Mouse (Mus musculus) left cerebral cortex, postnatal 14 days (tissue): ENCODE data around the gene Il2. TPM values are rescaled to one million over a fixed set of nuclear protein-coding genes. Genes with fewer than 3 reads are reported as not detected.

Experiments used
- DNase-seq, 2 experiments: peaks; one replicate each; pipeline ENCODE4 v3.0.0; 2021 to 2022; ENCODE audit warnings: low spot score in 2 of 2, mixed read lengths in 1 of 2
- intact Hi-C: fragments of 180-260 bp; cut with DNase I; formaldehyde crosslinking; loops from one replicate; pipeline ENCODE4 v1.15.1; 2025
- long read RNA-seq, 2 experiments: library from polyadenylated mRNA; stranded (forward); transcript quantifications; one replicate each; pipeline ENCODE4 v2.0.0; 2021
- total RNA-seq, 2 experiments: library from RNA; stranded (reverse); gene quantifications; 2 replicates each; pipeline ENCODE4 v1.2.3; 2021

Gene Il2
- not detected for total RNA-seq
- long read RNA-seq, experiment 1 = 0 reads
- long read RNA-seq, experiment 2 = 0 reads

DNA sequence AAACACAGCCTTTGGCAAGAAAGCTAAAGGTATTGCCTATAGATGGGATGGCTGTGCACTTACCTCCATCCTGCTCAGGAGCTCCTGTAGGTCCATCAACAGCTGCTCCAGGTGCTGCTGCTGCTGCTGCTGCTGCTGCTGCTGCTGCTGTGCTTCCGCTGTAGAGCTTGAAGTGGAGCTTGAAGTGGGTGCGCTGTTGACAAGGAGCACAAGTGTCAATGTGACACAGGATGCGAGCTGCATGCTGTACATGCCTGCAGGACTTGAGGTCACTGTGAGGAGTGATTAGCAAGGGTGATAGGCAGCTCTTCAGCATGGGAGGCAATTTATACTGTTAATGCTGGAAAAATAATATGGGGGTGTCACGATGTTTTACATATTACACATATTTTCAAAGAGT, at the start of gene Il2:
Gene Il2 (minus strand): TSS at position 305 of the 400 bp plus-strand sequence.
- intact Hi-C loops = no loop called here
- no peak for DNase-seq

GRCm38 (mm10) chr3:37174711-37175572, 49.2 kb upstream of the Il2 start:
- intact Hi-C loops = no loop called here
- DNase-seq = no peak

DNA sequence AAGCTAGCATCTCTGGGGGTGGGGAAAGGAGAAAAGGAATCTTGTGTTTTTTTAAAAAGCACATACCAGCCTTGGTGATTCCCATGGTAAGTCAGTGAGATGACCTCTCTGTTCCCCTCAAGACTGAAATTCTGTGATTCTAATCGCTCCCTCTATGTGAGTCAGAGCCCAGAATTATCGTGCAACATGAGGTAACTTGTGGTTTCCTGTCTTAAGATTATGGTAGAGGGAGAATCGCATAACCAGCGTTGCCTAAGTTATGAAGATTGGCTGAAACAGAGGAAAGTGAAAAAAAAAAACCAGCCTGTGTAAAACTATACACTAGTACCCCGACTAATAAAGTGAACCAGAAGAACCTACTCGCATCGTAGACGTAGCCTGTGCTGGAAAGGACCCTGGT, 47.5 kb upstream of the Il2 start:
- intact Hi-C loops = no loop called here
- no peak for DNase-seq

- intact Hi-C loops = no loop called here
- no peak for DNase-seq
Measured at GRCm38 (mm10) chr3:37169283-37169682, 43.5 kb upstream of the Il2 start.

DNA sequence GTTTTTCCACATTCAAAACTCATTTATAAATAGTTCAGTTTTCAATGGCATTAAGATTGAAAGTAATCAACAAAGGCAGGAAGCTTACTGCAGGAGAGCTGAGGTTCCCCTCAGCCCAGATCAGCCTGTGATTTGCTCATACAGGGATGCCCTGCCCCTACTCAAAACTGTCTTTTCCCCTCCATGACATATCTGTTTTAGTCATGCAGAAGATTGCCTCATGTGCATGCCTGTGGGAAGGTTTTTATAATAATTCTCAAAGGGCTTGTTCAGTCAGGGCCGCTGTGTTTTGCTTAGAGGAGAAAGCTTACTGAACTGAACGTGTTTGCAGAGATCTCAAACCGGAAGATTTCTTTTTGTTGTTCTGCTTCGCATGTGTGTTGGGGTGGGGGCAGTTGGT, 35.3 kb upstream of the Il2 start:
- no peak for DNase-seq
- intact Hi-C loops = no loop called here

GRCm38 (mm10) chr3:37158246-37158645, 32.5 kb upstream of the Il2 start:
- intact Hi-C loops = no loop called here
- DNase-seq = no peak

DNA sequence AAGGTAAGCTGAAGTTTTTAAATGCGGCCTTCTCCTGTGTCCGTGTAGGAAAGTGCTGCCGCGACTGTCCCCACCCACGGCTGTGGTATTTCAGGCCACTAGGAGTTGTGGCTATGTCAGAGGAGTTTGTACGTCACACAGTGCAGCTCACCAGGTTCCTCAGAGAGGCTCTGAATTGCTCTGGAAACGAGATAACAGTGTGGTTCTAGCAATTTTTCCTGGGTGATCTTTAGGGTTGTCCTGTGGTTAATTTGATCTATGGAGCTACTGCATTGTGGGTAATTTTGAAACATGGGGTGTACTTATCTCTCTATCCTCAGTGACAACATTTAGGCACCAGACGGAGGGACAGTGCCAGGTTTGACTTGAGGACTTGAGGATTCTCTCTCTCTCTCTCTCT, 31.3 kb upstream of the Il2 start:
- intact Hi-C loops = no loop called here
- no peak for DNase-seq

- intact Hi-C loops = no loop called here
- DNase-seq = no peak
Measured at GRCm38 (mm10) chr3:37154396-37154795, 28.6 kb upstream of the Il2 start.

DNA sequence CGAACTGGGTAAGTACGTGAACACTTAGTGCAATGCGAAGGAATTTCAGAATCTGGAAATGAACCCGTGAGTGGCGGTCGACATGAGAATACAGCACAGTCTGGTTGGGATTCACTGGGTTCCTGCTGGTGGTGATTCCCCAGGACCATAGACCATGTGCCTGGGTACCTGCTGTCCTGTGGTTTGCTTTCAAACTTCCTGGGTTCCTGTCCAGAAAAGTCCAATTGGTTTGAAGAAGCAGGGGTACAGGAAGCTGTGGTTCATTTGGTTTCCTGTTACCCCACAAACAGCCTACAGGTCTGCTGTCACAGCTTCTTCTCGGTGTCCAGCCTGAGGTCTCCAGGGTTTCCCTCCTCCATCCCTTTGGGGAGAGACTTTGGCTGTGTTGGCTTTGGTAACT, 27.2 kb upstream of the Il2 start:
- intact Hi-C loops = no loop called here
- DNase-seq = no peak

GRCm38 (mm10) chr3:37152274-37152673, 26.5 kb upstream of the Il2 start:
- intact Hi-C loops = no loop called here
- no peak for DNase-seq

DNA sequence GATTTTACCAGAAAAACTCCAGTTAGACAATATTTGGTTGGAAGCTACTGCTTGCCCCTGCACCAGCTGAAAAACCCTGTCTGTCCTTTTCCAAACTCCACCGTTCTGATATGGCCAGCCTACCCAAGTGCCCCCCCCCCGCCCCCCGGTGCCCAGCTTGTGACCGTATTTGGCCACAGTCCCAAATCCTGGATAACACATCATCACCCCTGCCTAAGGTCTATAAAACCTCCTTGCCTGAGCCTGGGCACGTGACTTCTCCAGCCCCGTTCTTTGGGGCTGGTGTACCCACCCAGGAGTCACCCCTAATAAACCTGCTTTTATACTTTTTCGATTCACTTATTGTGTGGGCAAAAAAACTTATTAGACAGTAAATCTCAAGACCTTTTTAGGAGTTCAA, 21.1 kb upstream of the Il2 start:
- no peak for DNase-seq
- intact Hi-C loops = no loop called here

DNA sequence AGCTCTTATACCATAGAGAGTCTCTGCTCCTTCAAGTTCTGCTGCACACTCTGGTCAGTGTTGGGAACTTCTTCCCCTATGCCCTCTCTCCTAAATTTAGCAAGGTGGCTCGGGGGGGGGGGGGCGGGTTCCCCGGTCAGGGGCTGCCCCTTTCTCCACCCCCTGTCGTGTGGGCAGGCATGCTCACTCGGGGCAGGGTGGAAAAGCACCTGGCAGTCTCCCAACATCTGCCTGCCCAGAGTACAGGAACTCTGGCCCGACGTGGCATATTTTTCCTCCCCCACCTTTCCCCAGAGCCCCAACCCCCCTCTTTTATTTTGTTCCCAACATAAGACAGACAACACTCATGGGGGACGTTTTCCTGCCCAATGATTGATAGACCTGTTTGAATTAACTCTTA, 20.6 kb upstream of the Il2 start:
- no peak for DNase-seq
- intact Hi-C loops = no loop called here

- DNase-seq = no peak
- intact Hi-C loops = no loop called here
Measured at GRCm38 (mm10) chr3:37144979-37145378, 19.2 kb upstream of the Il2 start.

DNA sequence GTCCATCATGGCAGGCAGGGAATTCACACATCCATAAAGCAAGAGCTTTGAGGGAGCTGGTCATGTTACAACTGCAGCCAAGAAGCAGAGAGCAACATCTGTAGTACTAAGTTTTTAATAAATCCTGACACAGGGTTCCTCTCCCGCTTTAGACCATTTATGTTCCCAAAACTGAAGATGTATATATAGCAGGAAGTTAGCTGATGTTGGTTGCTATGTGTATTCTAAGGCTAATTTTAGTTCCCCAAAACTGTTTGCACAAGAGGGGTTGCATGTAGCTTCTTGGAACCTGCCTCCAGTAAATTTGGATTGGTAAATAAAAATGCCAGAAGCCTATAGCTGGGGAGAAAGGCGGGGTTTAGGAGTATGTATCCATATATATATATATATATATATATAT, 16.1 kb upstream of the Il2 start:
- intact Hi-C loops = no loop called here
- no peak for DNase-seq

DNA sequence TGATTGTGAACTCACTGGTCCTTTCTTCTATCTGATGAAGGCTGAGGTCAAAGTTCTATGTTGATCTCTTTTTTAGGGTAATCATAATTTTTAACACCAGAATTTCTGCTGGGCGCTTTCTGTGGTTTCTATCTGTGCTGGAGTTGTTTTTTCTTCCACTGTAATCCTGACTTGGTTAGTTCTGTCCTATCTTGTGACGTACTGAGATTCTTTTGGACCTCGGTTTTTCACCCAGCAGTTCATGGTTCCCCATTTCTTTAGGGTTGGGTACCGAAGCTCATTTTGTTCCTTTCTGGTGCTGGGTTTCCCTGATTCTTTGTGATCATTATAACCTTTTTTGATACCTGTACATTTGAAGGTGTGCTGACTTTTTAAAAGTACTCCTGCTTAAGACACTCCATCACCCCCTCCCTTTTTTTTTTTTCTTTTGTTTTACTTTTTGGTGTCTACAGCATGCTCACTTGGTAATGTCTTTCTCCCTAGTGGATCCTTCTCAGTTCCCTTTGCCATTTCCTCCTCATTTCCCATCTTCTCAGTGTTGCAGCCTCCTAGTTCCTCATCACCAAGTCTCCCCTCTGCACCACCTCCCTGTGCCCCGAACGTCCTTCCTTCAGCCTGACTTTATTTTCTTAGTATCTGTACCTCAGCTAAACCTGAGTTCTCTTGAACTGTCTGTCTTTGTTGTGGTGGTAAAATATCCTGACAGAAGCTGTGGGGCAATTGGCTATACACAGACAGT, 14.6 kb upstream of the Il2 start:
- intact Hi-C loops = no loop called here
- no peak for DNase-seq

- DNase-seq = no peak
- intact Hi-C loops = no loop called here
Measured at GRCm38 (mm10) chr3:37139192-37139591, 13.4 kb upstream of the Il2 start.

- intact Hi-C loops = no loop called here
- DNase-seq = no peak
Measured at GRCm38 (mm10) chr3:37137231-37137630, 11.5 kb upstream of the Il2 start.

DNA sequence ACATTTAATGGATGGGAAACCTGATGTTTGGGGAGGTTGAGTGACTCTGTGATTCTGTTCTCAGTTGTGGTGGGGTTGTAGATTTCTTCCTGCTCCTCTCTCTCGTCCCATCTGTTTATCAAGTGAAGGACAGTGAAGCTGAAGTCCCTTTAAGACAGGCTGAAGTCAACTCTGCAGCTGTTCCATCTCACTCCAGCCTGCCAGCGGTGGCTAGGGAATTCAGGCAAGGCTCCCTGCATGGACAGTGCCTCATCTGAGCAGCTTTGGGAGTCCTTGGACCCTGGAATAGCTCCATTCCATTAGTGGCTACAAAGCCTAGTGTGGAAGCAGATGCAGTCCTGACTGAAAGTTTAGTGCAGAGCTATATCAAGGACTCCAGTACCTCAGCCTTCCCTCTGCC, 3.3 kb upstream of the Il2 start:
- DNase-seq = no peak
- intact Hi-C loops = no loop called here

- DNase-seq = no peak
- intact Hi-C loops = no loop called here
Measured at GRCm38 (mm10) chr3:37128269-37128668, 2.5 kb upstream of the Il2 start.

GRCm38 (mm10) chr3:37126162-37126561, 403 bp upstream of the Il2 start:
- DNase-seq = no peak
- intact Hi-C loops = no loop called here

- intact Hi-C loops = no loop called here
- DNase-seq = no peak
Measured at GRCm38 (mm10) chr3:37090721-37091120, 35.0 kb downstream of the Il2 start.
